Mouse (Mus musculus) lung, postnatal 0 days (tissue): Measurements from ENCODE around the gene Trp53. TPM values are rescaled to one million over a fixed set of nuclear protein-coding genes. Genes with fewer than 3 reads are reported as not detected.

ENCODE experiments used
- ATAC-seq: fragments of 200-750 bp; cut with Nextera tagmentation; 2 replicates; pipeline ENCODE4 v1.8.0; 2017; ENCODE audit warnings: moderate library complexity
- DNase-seq: peaks from one replicate; pipeline ENCODE4 v3.0.0-alpha.2; 2016; ENCODE audit warnings: low spot score
- H3K27ac ChIP-seq: fragments of 300-500 bp; sonication (generic); 2 replicates; pipeline ENCODE4 v1.5.1; 2014; ENCODE audit warnings: antibody characterized with exemption, mild to moderate bottlenecking, low read length, mixed read lengths
- H3K27me3 ChIP-seq: fragments of 300-500 bp; sonication (generic); replicated peaks from 2 replicates; pipeline ENCODE4 v1.6.1; 2014; ENCODE audit warnings: low read length, mixed read lengths; ENCODE audit not compliant: insufficient read depth
- H3K36me3 ChIP-seq: fragments of 300-500 bp; sonication (generic); 2 replicates; pipeline ENCODE4 v1.6.1; 2014; ENCODE audit warnings: low read length, mixed read lengths; ENCODE audit not compliant: insufficient read depth
- H3K4me1 ChIP-seq: fragments of 300-500 bp; sonication (generic); 2 replicates; pipeline ENCODE4 v1.6.1; 2014; ENCODE audit warnings: antibody characterized with exemption, low read depth, low read length, mixed read lengths; ENCODE audit not compliant: insufficient read depth
- H3K4me2 ChIP-seq: fragments of 300-500 bp; sonication (generic); replicated peaks from 2 replicates; pipeline ENCODE4 v1.6.1; 2014; ENCODE audit warnings: low read depth, mild to moderate bottlenecking, low read length, moderate library complexity, mixed read lengths
- H3K4me3 ChIP-seq: fragments of 300-500 bp; sonication (generic); 2 replicates; pipeline ENCODE4 v1.5.1; 2014; ENCODE audit warnings: low read depth, low read length
- H3K9ac ChIP-seq: fragments of 300-500 bp; sonication (generic); replicated peaks from 2 replicates; pipeline ENCODE4 v1.6.1; 2014; ENCODE audit warnings: low read depth, mild to moderate bottlenecking
- H3K9me3 ChIP-seq: fragments of 300-500 bp; sonication (generic); 2 replicates; pipeline ENCODE4 v1.6.1; 2016; ENCODE audit warnings: low read length, mixed read lengths
- CTCF ChIP-seq: IDR thresholded peaks from 2 replicates; pipeline ENCODE4 v1.5.1; 2016; ENCODE audit warnings: antibody characterized with exemption, mild to moderate bottlenecking
- EP300 ChIP-seq: IDR thresholded peaks from 2 replicates; pipeline ENCODE4 v1.6.1; 2016; ENCODE audit warnings: antibody characterized with exemption, mild to moderate bottlenecking, control low read depth
- WGBS: fragments of 180-500 bp; shearing (Covaris S2); extraction: QIAGEN DNeasy Blood & Tissue Kit; methylation state at CpG from one replicate; pipeline ENCODE4 v1.1.7; 2014; 5-methylcytosine and 5-hydroxymethylcytosine counted together
- polyA plus RNA-seq: library from polyadenylated mRNA; unstranded; fragments of >200 nt; fragmentation: Nextera tagmentation; extraction: Ambion mirVana; gene quantifications from 2 replicates; pipeline ENCODE4 v1.2.1, GENCODE M21; 2015

Trp53 gene
- polyA plus RNA-seq, 1 experiment from 2014 or later, result 39.8 TPM

DNA sequence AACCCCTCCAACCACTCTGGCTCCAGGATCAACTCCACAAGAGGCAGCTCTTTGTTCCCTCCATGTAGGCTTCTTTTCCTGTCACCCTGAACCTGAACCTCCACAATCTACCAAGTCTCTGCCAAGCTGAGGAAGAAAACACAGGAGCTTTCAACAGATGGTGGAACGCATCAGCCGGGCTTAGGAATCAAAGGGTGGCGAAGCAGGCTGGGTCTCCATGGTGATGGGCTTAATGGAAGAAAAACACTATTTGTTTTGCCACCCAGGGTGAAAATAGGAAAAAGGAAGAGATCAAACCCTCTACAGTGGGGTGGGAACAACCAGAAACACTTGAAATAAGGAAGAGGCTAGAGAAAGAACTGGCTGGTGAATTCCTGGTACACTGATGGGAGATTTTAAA is 36.6 kb upstream of the Trp53 start:
- TF ChIP-seq CTCF (no peak), EP300 (no peak)
- Histone ChIP-seq H3K27me3 (no peaks in the 10 kb centered on the region), H3K36me3 (no peaks in the 10 kb centered on the region), H3K27ac (no peak overlapping the region), H3K4me2 (no peak overlapping the region), H3K9me3 (no peaks in the 10 kb centered on the region), H3K4me3 (no peak overlapping the region), H3K4me1 (0 out of 2 replicates have a peak, but pooled peaks cover 3% of the 10 kb centered on the region), H3K9ac (no peak overlapping the region)
- DNase-seq (no peak), ATAC-seq (no peak)
- 46% methylated on average over 3 of the region's 3 CpGs for WGBS

DNA sequence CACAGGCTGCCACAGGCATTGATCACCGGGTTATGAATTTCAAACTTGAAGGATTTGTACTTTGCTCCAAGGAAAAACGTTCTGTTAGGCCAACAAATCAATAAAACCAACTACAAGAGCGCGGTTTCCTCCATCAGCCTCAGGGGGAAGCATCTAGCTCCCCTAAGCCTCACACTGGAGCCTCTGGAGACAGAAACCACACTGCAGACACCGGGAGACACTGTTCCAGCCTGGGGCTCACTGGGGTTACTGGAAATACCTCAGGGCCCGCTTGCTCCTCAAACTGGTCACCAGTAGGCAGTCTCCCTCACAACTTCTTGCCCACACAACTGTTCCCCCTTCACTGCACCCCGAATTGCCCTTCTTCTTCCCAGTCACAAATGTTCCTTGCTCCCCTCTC is 34.2 kb upstream of the Trp53 start:
- Histone ChIP-seq H3K4me1 (0 out of 2 replicates have a peak, but pooled peaks cover 3% of the 10 kb centered on the region), H3K27me3 (no peaks in the 10 kb centered on the region), H3K27ac (peak overlapping the region; percentile 1; the same call in 1 of the 2 replicates), H3K9ac (peak overlapping the region; percentile 52; the same call in 1 of the 2 replicates), H3K4me2 (peak overlapping the region; percentile 94), H3K9me3 (no peaks in the 10 kb centered on the region), H3K36me3 (no peaks in the 10 kb centered on the region), H3K4me3 (peak overlapping the region; percentile 54; the same call in 1 of the 2 replicates)
- TF ChIP-seq CTCF (no peak), EP300 (no peak)
- 22% methylated on average over 7 of the region's 7 CpGs for whole genome bisulfite sequencing
- ATAC-seq, result peak; percentile 5; the same call in 1 of the 2 replicates
- no peak for DNase-seq

DNA sequence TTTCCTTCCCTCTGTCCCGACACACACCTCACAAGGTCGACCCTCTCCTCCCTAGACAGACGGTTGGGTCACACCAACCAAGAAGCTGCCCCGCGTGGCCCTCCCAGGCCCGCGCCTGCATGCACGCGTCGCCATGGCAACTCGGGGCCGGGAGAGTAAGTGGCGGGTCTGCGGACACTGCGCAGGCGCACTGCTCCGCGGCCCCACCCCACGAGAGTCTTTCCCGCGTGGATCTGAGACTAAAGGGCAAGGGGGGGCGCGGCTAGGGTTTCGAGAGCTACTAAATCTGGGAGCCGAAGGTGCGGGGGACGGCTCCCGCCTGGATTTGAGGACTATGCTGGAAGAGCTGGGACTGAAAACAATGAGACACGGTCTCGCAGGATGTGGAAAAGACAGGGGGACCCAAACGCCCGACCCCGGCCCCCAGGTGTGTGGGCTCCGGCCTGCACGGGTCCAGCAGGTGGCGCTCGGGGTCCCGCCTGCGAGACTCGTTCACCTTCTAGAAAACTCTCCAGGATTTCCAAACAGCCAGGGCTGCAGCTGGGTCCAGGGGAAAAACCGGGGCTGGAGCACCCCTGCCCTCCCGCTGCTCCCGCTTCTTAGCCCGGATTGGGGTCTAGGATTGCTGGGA is 33.6 kb upstream of the Trp53 start:
- H3K36me3 ChIP-seq, result no peaks in the 10 kb centered on the region
- ATAC-seq (peak; percentile 85), DNase-seq (peak; percentile 92)
- WGBS, result under 1% methylated on average over 38 of the region's 44 CpGs
- TF ChIP-seq EP300, result no peak
- TF ChIP-seq CTCF, result peak; percentile 61
- H3K4me2 ChIP-seq, result peak overlapping the region; percentile 94
- H3K4me1 ChIP-seq, result 0 out of 2 replicates have a peak, but pooled peaks cover 3% of the 10 kb centered on the region
- H3K27ac ChIP-seq, result peak overlapping the region; percentile 1; the same call in 1 of the 2 replicates
- peak overlapping the region; percentile 54 for H3K4me3 ChIP-seq
- H3K9me3 ChIP-seq, result no peaks in the 10 kb centered on the region
- H3K9ac ChIP-seq, result peak overlapping the region; percentile 52
- no peaks in the 10 kb centered on the region for H3K27me3 ChIP-seq

DNA sequence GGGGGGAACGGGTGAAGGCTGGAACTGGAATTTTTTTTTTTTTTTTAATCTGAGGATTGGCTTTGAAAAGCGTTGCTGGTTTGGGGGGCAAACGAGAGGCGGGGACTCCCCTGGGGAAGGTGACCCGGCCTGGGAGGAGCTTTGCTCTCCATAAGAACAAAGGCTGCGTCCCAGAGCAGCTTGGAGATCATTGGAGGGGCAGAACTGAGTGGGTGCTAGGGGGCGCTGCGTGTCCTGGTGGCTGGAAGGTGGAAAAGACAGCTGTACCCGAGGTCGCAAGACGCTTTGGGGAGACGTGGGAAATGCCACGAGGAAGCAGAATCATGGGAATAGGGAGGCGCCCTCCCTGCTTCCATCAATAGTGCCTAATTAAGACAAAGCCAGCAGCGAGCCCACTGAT is 33.1 kb upstream of the Trp53 start:
- Histone ChIP-seq H3K36me3 (no peaks in the 10 kb centered on the region), H3K27me3 (no peaks in the 10 kb centered on the region), H3K9ac (peak overlapping the region; percentile 52), H3K9me3 (no peaks in the 10 kb centered on the region), H3K27ac (no peak overlapping the region), H3K4me2 (peak overlapping the region; percentile 94), H3K4me1 (0 out of 2 replicates have a peak, but pooled peaks cover 3% of the 10 kb centered on the region), H3K4me3 (peak overlapping the region; percentile 54)
- 1% methylated on average over 14 of the region's 15 CpGs for WGBS
- peak; percentile 34 for ATAC-seq
- peak; percentile 50 for DNase-seq
- peak; percentile 61 for TF ChIP-seq CTCF
- no peak for TF ChIP-seq EP300

DNA sequence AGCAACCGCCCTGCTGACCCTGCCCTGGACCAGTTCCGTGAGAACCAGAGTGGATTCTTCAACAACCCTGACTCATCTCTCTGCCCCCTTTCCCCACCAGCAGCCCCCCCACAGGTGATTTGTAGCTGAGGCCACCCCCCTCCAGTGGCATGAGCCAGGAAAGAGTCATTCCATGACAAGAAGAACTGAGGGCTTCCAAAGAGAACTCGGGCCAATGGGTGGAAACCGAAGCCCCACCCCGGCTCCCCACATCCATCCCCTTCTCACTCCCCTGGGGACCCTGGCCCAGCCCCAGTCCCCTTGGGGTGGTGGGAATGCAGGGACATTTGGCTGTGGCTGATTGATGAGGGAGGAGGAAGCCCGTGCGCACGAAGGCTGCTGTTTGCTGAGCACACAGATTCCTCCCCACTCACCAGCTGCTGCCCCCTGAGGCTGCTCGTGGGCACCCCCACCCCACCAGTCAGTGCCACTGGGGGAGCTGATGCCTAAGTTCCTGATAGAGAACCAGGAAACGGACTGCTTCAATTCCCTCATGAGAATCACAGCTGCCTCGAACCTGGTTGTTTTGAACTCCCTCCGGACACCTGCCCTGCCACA is 31.0 kb upstream of the Trp53 start, which contains the start of gene Dnah2:
TSS of gene Dnah2 (minus strand) at position 51 of the 597 bp plus-strand sequence.
- Histone ChIP-seq H3K4me3 (no peak within 1 kb of the TSS), H3K9me3 (no peaks in the 10 kb centered on the region), H3K27ac (no peak within 1 kb of the TSS), H3K4me1 (0 out of 2 replicates have a peak, but pooled peaks cover 3% of the 10 kb centered on the region), H3K36me3 (no peaks in the 10 kb centered on the region), H3K27me3 (no peaks in the 10 kb centered on the region), H3K4me2 (no peak within 1 kb of the TSS), H3K9ac (no peak within 1 kb of the TSS)
- TF ChIP-seq CTCF, result no peak
- no peak for TF ChIP-seq EP300
- no peak for ATAC-seq
- 30% methylated on average over 10 of the region's 12 CpGs for WGBS
- no peak for DNase-seq

DNA sequence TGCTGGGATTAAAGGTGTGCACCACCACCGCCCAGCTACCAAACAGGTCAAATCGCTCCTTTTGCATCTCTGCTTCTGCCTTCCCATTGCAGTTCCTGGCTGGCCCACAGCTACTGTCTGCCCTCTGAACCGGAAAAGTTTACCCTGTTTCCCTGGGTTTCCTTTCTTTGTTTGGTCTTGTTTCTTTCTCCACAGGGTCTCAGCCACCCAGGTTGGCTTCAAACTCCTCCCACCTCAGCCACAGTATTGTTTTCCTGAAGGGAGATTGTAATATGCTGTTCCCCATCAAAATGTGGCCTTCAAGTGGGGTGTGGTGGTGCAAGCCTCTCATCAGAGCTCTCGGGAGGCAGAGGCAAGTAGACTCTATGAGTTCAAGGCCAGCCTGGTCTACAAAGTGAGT is 28.8 kb upstream of the Trp53 start:
- H3K36me3 ChIP-seq, result no peaks in the 10 kb centered on the region
- H3K4me2 ChIP-seq, result no peak overlapping the region
- H3K4me1 ChIP-seq, result 0 out of 2 replicates have a peak, but pooled peaks cover 3% of the 10 kb centered on the region
- H3K9me3 ChIP-seq, result no peaks in the 10 kb centered on the region
- TF ChIP-seq EP300, result no peak
- TF ChIP-seq CTCF, result no peak
- DNase-seq, result no peak
- no peaks in the 10 kb centered on the region for H3K27me3 ChIP-seq
- no peak for ATAC-seq
- 50% methylated on average over 4 of the region's 4 CpGs for WGBS
- no peak overlapping the region for H3K27ac ChIP-seq
- H3K4me3 ChIP-seq, result no peak overlapping the region
- no peak overlapping the region for H3K9ac ChIP-seq
